Mouse (Mus musculus): ENCODE data around the gene Atp2b4. TPM values are rescaled to one million over a fixed set of nuclear protein-coding genes. Genes with fewer than 3 reads are reported as not detected.

The Atp2b4 gene
- polyA plus RNA-seq, 1 experiment, result 4.9 TPM

GRCm38 (mm10) chr1:133688301-133688700, 112.5 kb downstream of the Atp2b4 start:
- Histone ChIP-seq H3K27me3 (replicated peaks; ENCODE audit: control insufficient read depth, insufficient read depth, low read length) (no peaks in the 10 kb centered on the region), H3K36me3 (ENCODE audit: control insufficient read depth, insufficient read depth, low read length) (no peaks in the 10 kb centered on the region), H3K4me1 (ENCODE audit: control insufficient read depth, insufficient read depth, low read length) (peaks cover 4% of the 10 kb centered on the region), H3K27ac (ENCODE audit: insufficient read depth, low read depth, low read length) (no peak overlapping the region), H3K4me3 (ENCODE audit: insufficient read depth, low read depth, low read length) (no peak overlapping the region)
- 66% methylated on average over 7 of the region's 7 CpGs for WGBS
- TF ChIP-seq CTCF (conservative IDR thresholded peaks at IDR 0.05; ENCODE audit: insufficient read depth, insufficient read length, low read depth, low read length), result no peak
- DNase-seq, result no peak

- Histone ChIP-seq H3K4me1 (ENCODE audit: control insufficient read depth, insufficient read depth, low read length) (peaks cover 4% of the 10 kb centered on the region), H3K4me3 (ENCODE audit: insufficient read depth, low read depth, low read length) (no peak overlapping the region), H3K36me3 (ENCODE audit: control insufficient read depth, insufficient read depth, low read length) (no peaks in the 10 kb centered on the region), H3K27ac (ENCODE audit: insufficient read depth, low read depth, low read length) (peak overlapping the region; percentile 82; the same call in 1 of the 2 replicates), H3K27me3 (replicated peaks; ENCODE audit: control insufficient read depth, insufficient read depth, low read length) (no peaks in the 10 kb centered on the region)
- TF ChIP-seq CTCF (conservative IDR thresholded peaks at IDR 0.05; ENCODE audit: insufficient read depth, insufficient read length, low read depth, low read length), result no peak
- TF ChIP-seq POLR2A (IDR thresholded peaks at IDR 0.05; ENCODE audit: low read depth, low read length), result no peak
- peak; percentile 94 for DNase-seq
- 32% methylated on average over 10 of the region's 10 CpGs for WGBS
These were observed 114.9 kb downstream of the Atp2b4 start for GRCm38 (mm10) chr1:133685749-133686519.

GRCm38 (mm10) chr1:133671801-133672200, 129.0 kb downstream of the Atp2b4 start:
- WGBS, result 74% methylated on average over 3 of the region's 3 CpGs
- no peak for TF ChIP-seq POLR2A (IDR thresholded peaks at IDR 0.05; ENCODE audit: low read depth, low read length)
- no peak for TF ChIP-seq CTCF (conservative IDR thresholded peaks at IDR 0.05; ENCODE audit: insufficient read depth, insufficient read length, low read depth, low read length)
- H3K4me3 ChIP-seq (ENCODE audit: insufficient read depth, low read depth, low read length), result no peak overlapping the region
- H3K27me3 ChIP-seq (replicated peaks; ENCODE audit: control insufficient read depth, insufficient read depth, low read length), result no peaks in the 10 kb centered on the region
- H3K27ac ChIP-seq (ENCODE audit: insufficient read depth, low read depth, low read length), result no peak overlapping the region
- no peaks in the 10 kb centered on the region for H3K4me1 ChIP-seq (ENCODE audit: control insufficient read depth, insufficient read depth, low read length)
- no peaks in the 10 kb centered on the region for H3K36me3 ChIP-seq (ENCODE audit: control insufficient read depth, insufficient read depth, low read length)
- DNase-seq, result no peak

GRCm38 (mm10) chr1:133671266-133671665, 129.6 kb downstream of the Atp2b4 start:
- TF ChIP-seq POLR2A (IDR thresholded peaks at IDR 0.05; ENCODE audit: low read depth, low read length) (no peak), CTCF (conservative IDR thresholded peaks at IDR 0.05; ENCODE audit: insufficient read depth, insufficient read length, low read depth, low read length) (no peak)
- DNase-seq, result no peak
- Histone ChIP-seq H3K27me3 (replicated peaks; ENCODE audit: control insufficient read depth, insufficient read depth, low read length) (no peaks in the 10 kb centered on the region), H3K4me1 (ENCODE audit: control insufficient read depth, insufficient read depth, low read length) (no peaks in the 10 kb centered on the region), H3K36me3 (ENCODE audit: control insufficient read depth, insufficient read depth, low read length) (no peaks in the 10 kb centered on the region), H3K27ac (ENCODE audit: insufficient read depth, low read depth, low read length) (no peak overlapping the region), H3K4me3 (ENCODE audit: insufficient read depth, low read depth, low read length) (no peak overlapping the region)
- 81% methylated on average over 3 of the region's 3 CpGs for WGBS

GRCm38 (mm10) chr1:133670776-133671175, 130.1 kb downstream of the Atp2b4 start:
- TF ChIP-seq POLR2A (IDR thresholded peaks at IDR 0.05; ENCODE audit: low read depth, low read length), result no peak
- H3K4me3 ChIP-seq (ENCODE audit: insufficient read depth, low read depth, low read length), result no peak overlapping the region
- no peaks in the 10 kb centered on the region for H3K36me3 ChIP-seq (ENCODE audit: control insufficient read depth, insufficient read depth, low read length)
- no peaks in the 10 kb centered on the region for H3K27me3 ChIP-seq (replicated peaks; ENCODE audit: control insufficient read depth, insufficient read depth, low read length)
- no peaks in the 10 kb centered on the region for H3K4me1 ChIP-seq (ENCODE audit: control insufficient read depth, insufficient read depth, low read length)
- DNase-seq, result no peak
- H3K27ac ChIP-seq (ENCODE audit: insufficient read depth, low read depth, low read length), result no peak overlapping the region
- 73% methylated on average over 6 of the region's 6 CpGs for WGBS

- Histone ChIP-seq H3K36me3 (ENCODE audit: control insufficient read depth, insufficient read depth, low read length) (no peaks in the 10 kb centered on the region), H3K27ac (ENCODE audit: insufficient read depth, low read depth, low read length) (no peak overlapping the region), H3K27me3 (replicated peaks; ENCODE audit: control insufficient read depth, insufficient read depth, low read length) (no peaks in the 10 kb centered on the region), H3K4me3 (ENCODE audit: insufficient read depth, low read depth, low read length) (no peak overlapping the region), H3K4me1 (ENCODE audit: control insufficient read depth, insufficient read depth, low read length) (no peaks in the 10 kb centered on the region)
- WGBS, result 88% methylated on average over 12 of the region's 12 CpGs
- TF ChIP-seq CTCF (conservative IDR thresholded peaks at IDR 0.05; ENCODE audit: insufficient read depth, insufficient read length, low read depth, low read length), result no peak
- TF ChIP-seq POLR2A (IDR thresholded peaks at IDR 0.05; ENCODE audit: low read depth, low read length), result no peak
- no peak for DNase-seq
These were observed 130.7 kb downstream of the Atp2b4 start for GRCm38 (mm10) chr1:133670190-133670589.

- no peaks in the 10 kb centered on the region for H3K27me3 ChIP-seq (replicated peaks; ENCODE audit: control insufficient read depth, insufficient read depth, low read length)
- no peak overlapping the region for H3K4me3 ChIP-seq (ENCODE audit: insufficient read depth, low read depth, low read length)
- DNase-seq, result no peak
- no peak for TF ChIP-seq POLR2A (IDR thresholded peaks at IDR 0.05; ENCODE audit: low read depth, low read length)
- no peak for TF ChIP-seq CTCF (conservative IDR thresholded peaks at IDR 0.05; ENCODE audit: insufficient read depth, insufficient read length, low read depth, low read length)
- H3K36me3 ChIP-seq (ENCODE audit: control insufficient read depth, insufficient read depth, low read length), result no peaks in the 10 kb centered on the region
- no peaks in the 10 kb centered on the region for H3K4me1 ChIP-seq (ENCODE audit: control insufficient read depth, insufficient read depth, low read length)
- WGBS, result 88% methylated on average over 3 of the region's 3 CpGs
- H3K27ac ChIP-seq (ENCODE audit: insufficient read depth, low read depth, low read length), result no peak overlapping the region
These were observed 132.2 kb downstream of the Atp2b4 start for GRCm38 (mm10) chr1:133668618-133669017.

All from kidney, adult 2 months (tissue).